Mouse (Mus musculus) heart, adult 2 months (tissue): ENCODE data around the gene Olfr1122.

Experiments
- CTCF ChIP-seq: fragments of 200-600 bp; IDR thresholded peaks from 2 replicates; pipeline ENCODE4 v1.8.1; 2022; ENCODE audit warnings: antibody characterized with exemption, mild to moderate bottlenecking, moderate library complexity
- POLR2A ChIP-seq: fragments of 200-500 bp; IDR thresholded peaks from 2 replicates; pipeline ENCODE4 v1.6.1; 2011; ENCODE audit warnings: mild to moderate bottlenecking, low read depth, low read length, control low read depth; ENCODE audit not compliant: insufficient read depth

GRCm38 (mm10) chr2:87354515-87354914 is 31.1 kb upstream of the Olfr1122 start, which contains the start of gene Olfr1120:
- TF ChIP-seq POLR2A, result no peak
- TF ChIP-seq CTCF, result no peak
